Mouse (Mus musculus) lung, postnatal 0 days (tissue): ENCODE measurements around the gene Ifitm6. TPM values are rescaled to one million over a fixed set of nuclear protein-coding genes. Genes with fewer than 3 reads are reported as not detected.

ENCODE experiments used
- ATAC-seq: fragments of 200-750 bp; cut with Nextera tagmentation; 2 replicates; pipeline ENCODE4 v1.8.0; 2017; ENCODE audit warnings: moderate library complexity
- DNase-seq: peaks from one replicate; pipeline ENCODE4 v3.0.0-alpha.2; 2016; ENCODE audit warnings: low spot score
- H3K27ac ChIP-seq: fragments of 300-500 bp; sonication (generic); 2 replicates; pipeline ENCODE4 v1.5.1; 2014; ENCODE audit warnings: antibody characterized with exemption, mild to moderate bottlenecking, low read length, mixed read lengths
- H3K27me3 ChIP-seq: fragments of 300-500 bp; sonication (generic); replicated peaks from 2 replicates; pipeline ENCODE4 v1.6.1; 2014; ENCODE audit warnings: low read length, mixed read lengths; ENCODE audit not compliant: insufficient read depth
- H3K36me3 ChIP-seq: fragments of 300-500 bp; sonication (generic); 2 replicates; pipeline ENCODE4 v1.6.1; 2014; ENCODE audit warnings: low read length, mixed read lengths; ENCODE audit not compliant: insufficient read depth
- H3K4me1 ChIP-seq: fragments of 300-500 bp; sonication (generic); 2 replicates; pipeline ENCODE4 v1.6.1; 2014; ENCODE audit warnings: antibody characterized with exemption, low read depth, low read length, mixed read lengths; ENCODE audit not compliant: insufficient read depth
- H3K4me2 ChIP-seq: fragments of 300-500 bp; sonication (generic); replicated peaks from 2 replicates; pipeline ENCODE4 v1.6.1; 2014; ENCODE audit warnings: low read depth, mild to moderate bottlenecking, low read length, moderate library complexity, mixed read lengths
- H3K4me3 ChIP-seq: fragments of 300-500 bp; sonication (generic); 2 replicates; pipeline ENCODE4 v1.5.1; 2014; ENCODE audit warnings: low read depth, low read length
- H3K9ac ChIP-seq: fragments of 300-500 bp; sonication (generic); replicated peaks from 2 replicates; pipeline ENCODE4 v1.6.1; 2014; ENCODE audit warnings: low read depth, mild to moderate bottlenecking
- H3K9me3 ChIP-seq: fragments of 300-500 bp; sonication (generic); 2 replicates; pipeline ENCODE4 v1.6.1; 2016; ENCODE audit warnings: low read length, mixed read lengths
- CTCF ChIP-seq: IDR thresholded peaks from 2 replicates; pipeline ENCODE4 v1.5.1; 2016; ENCODE audit warnings: antibody characterized with exemption, mild to moderate bottlenecking
- EP300 ChIP-seq: IDR thresholded peaks from 2 replicates; pipeline ENCODE4 v1.6.1; 2016; ENCODE audit warnings: antibody characterized with exemption, mild to moderate bottlenecking, control low read depth
- WGBS: fragments of 180-500 bp; shearing (Covaris S2); extraction: QIAGEN DNeasy Blood & Tissue Kit; methylation state at CpG from one replicate; pipeline ENCODE4 v1.1.7; 2014; 5-methylcytosine and 5-hydroxymethylcytosine counted together
- polyA plus RNA-seq: library from polyadenylated mRNA; unstranded; fragments of >200 nt; fragmentation: Nextera tagmentation; extraction: Ambion mirVana; gene quantifications from 2 replicates; pipeline ENCODE4 v1.2.1, GENCODE M21; 2015

Gene Ifitm6
- polyA plus RNA-seq, 1 experiment from 2014 or later, result 7.7 TPM

DNA sequence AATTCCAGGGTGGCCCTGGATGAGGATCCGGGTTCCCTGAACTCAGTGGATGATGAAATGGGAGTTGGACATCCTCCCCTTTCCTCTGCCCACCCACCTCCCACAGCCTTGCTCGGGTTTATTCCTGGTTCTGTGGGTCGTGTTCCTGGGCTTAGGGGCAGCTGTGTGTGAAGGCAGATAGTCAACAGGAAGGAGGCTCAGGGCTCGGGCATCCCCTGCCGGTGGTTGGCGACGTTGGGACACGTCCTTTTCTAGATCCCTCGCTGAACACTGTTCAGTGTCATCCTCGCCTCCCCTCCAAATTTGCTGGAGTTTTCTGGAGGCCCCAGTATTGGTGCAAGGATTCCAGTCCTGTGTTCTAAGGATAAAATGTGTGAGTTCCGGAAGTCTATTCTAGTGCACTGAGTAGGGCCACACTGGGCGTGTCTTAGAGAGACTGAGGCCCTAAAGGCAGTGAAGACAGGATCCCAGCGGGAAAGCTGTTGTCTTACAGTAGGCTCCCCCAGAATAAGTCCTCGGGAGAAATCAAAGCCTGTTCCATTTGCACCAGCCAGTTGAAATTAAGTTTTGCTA, 26.5 kb downstream of the Ifitm6 start:
- ATAC-seq (no peak), DNase-seq (no peak)
- H3K9me3 ChIP-seq, result no peaks in the 10 kb centered on the region
- no peak overlapping the region for H3K4me2 ChIP-seq
- no peak overlapping the region for H3K4me3 ChIP-seq
- no peak overlapping the region for H3K27ac ChIP-seq
- no peaks in the 10 kb centered on the region for H3K36me3 ChIP-seq
- TF ChIP-seq EP300 (no peak), CTCF (peak; percentile 16; the same call in 1 of the 2 replicates)
- no peak overlapping the region for H3K9ac ChIP-seq
- 83% methylated on average over 14 of the region's 14 CpGs for WGBS
- H3K4me1 ChIP-seq, result no peaks in the 10 kb centered on the region; the same call in 1 of the 2 replicates
- H3K27me3 ChIP-seq, result no peaks in the 10 kb centered on the region

- H3K36me3 ChIP-seq, result no peaks in the 10 kb centered on the region
- H3K27me3 ChIP-seq, result no peaks in the 10 kb centered on the region
- H3K4me2 ChIP-seq, result no peak overlapping the region
- peaks cover 3% of the 10 kb centered on the region; the same call in 1 of the 2 replicates for H3K9me3 ChIP-seq
- no peak for TF ChIP-seq EP300
- no peak for TF ChIP-seq CTCF
- no peak overlapping the region for H3K4me3 ChIP-seq
- no peak overlapping the region for H3K9ac ChIP-seq
- 48% methylated on average over 5 of the region's 5 CpGs for WGBS
- H3K4me1 ChIP-seq, result no peaks in the 10 kb centered on the region; the same call in 1 of the 2 replicates
- no peak overlapping the region for H3K27ac ChIP-seq
- DNase-seq, result no peak
- no peak for ATAC-seq
Observed at GRCm38 (mm10) chr7:140990622-140991021, 27.1 kb downstream of the Ifitm6 start.

- Histone ChIP-seq H3K4me3 (no peak overlapping the region), H3K9me3 (peaks cover 3% of the 10 kb centered on the region; the same call in 1 of the 2 replicates), H3K27me3 (no peaks in the 10 kb centered on the region), H3K27ac (peak overlapping the region; percentile 20; the same call in 1 of the 2 replicates), H3K4me2 (no peak overlapping the region), H3K36me3 (no peaks in the 10 kb centered on the region), H3K4me1 (no peaks in the 10 kb centered on the region; the same call in 1 of the 2 replicates), H3K9ac (no peak overlapping the region)
- TF ChIP-seq CTCF, result no peak
- no peak for TF ChIP-seq EP300
- no peak for DNase-seq
- WGBS, result 44% methylated on average over 6 of the region's 6 CpGs
- no peak for ATAC-seq
Observed at GRCm38 (mm10) chr7:140990185-140990584, 27.5 kb downstream of the Ifitm6 start.

- WGBS, result 57% methylated on average over 4 of the region's 4 CpGs
- Histone ChIP-seq H3K4me2 (no peak overlapping the region), H3K9me3 (peaks cover 3% of the 10 kb centered on the region; the same call in 1 of the 2 replicates), H3K4me1 (no peaks in the 10 kb centered on the region; the same call in 1 of the 2 replicates), H3K27ac (no peak overlapping the region), H3K27me3 (no peaks in the 10 kb centered on the region), H3K4me3 (no peak overlapping the region), H3K9ac (no peak overlapping the region), H3K36me3 (no peaks in the 10 kb centered on the region)
- DNase-seq (no peak), ATAC-seq (no peak)
- TF ChIP-seq CTCF, result no peak
- TF ChIP-seq EP300, result no peak
Observed at GRCm38 (mm10) chr7:140989022-140989421, 28.7 kb downstream of the Ifitm6 start.

DNA sequence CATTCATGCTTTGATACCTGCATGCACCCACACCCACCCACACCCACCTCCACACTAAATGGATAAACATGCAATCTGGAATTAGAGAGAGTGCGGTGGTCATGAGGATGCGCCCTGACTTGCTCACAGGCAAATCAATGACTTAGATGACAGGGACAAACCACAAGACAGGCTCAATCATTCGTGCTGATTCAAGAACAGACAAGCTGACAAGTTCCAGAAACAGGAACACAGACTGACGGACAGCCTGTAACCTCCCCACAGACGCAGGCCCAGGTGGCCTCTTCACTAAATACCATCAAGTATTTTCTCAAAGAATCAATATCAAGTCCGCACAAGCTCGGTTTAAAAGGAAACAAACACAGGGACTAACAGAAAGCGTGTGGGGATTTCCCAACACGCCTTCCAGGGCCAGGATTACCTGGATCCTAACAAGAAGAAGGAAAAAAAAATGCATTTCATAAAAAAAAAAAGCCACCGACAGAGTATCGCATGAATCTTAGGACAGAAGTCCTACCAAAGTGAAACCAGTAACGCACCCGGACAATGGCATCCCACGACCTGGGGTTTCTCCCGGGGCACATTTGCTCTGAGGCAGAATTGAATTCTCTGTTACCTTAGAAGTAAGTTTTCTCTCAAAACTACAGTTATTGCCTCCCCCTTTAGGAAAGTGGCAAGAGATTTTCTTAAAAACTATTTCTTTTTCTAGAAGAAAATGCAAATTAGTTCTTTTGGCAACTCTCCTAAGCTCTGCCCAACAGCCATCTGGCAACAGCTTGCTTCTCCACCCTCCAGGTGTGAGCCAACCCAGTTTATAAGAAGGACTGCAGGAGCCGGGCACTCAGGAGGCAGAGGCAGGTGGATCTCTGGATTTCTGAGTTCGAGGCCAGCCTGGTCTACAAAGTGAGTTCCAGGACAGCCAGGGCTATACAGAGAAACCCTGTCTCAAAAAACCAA, 30.3 kb downstream of the Ifitm6 start:
- Histone ChIP-seq H3K36me3 (no peaks in the 10 kb centered on the region), H3K4me3 (no peak overlapping the region), H3K27ac (no peak overlapping the region), H3K27me3 (no peaks in the 10 kb centered on the region), H3K9me3 (peaks cover 3% of the 10 kb centered on the region; the same call in 1 of the 2 replicates), H3K9ac (no peak overlapping the region), H3K4me2 (no peak overlapping the region), H3K4me1 (no peaks in the 10 kb centered on the region; the same call in 1 of the 2 replicates)
- TF ChIP-seq EP300 (no peak), CTCF (no peak)
- 78% methylated on average over 17 of the region's 17 CpGs for WGBS
- no peak for DNase-seq
- no peak for ATAC-seq

GRCm38 (mm10) chr7:140982971-140983370, 34.8 kb downstream of the Ifitm6 start:
- no peak overlapping the region for H3K9ac ChIP-seq
- peaks cover 3% of the 10 kb centered on the region; the same call in 1 of the 2 replicates for H3K9me3 ChIP-seq
- DNase-seq (no peak), ATAC-seq (no peak)
- H3K4me3 ChIP-seq, result no peak overlapping the region
- no peak overlapping the region for H3K27ac ChIP-seq
- 72% methylated on average over 7 of the region's 7 CpGs for WGBS
- H3K36me3 ChIP-seq, result no peaks in the 10 kb centered on the region
- H3K4me2 ChIP-seq, result no peak overlapping the region
- H3K27me3 ChIP-seq, result no peaks in the 10 kb centered on the region
- TF ChIP-seq EP300 (no peak), CTCF (no peak)
- no peaks in the 10 kb centered on the region for H3K4me1 ChIP-seq
